ENCODE assay signal across 28 mouse cellular contexts in the genomic region with DNA sequence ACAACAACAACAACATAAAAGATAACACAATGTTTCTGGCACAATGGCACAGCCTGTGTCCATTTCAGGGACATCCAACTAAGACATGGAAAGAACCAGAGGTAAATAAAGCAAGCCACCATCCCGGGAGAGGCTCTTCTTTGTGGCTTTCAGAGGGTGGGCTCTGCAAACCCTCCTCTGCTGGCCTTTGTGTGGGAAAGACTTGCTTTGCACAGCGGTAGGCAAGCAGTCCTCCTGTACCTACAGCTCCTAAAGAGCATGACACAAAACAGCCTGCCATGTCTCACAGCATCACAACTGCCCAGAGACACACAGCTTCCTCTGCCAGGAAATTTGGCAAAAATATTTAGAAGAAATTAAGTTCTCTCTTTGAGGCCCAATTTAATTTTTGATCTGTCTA.
"Had no signal": no experiment of that assay in that cellular context is flagged by ENCODE, and none has a peak within 500 bp of the region (broad histone marks: within the 10 kb centered on the region; RNA-seq: fewer than 3 reads in every experiment).

No protein-coding gene starts in this region.

- ATAC-seq: hindbrain, embryonic 16.5 days; inflammation-experienced regulatory T-cells, adult 6 months; intestine, embryonic 15.5 days; intestine, postnatal 0 days had no signal

- H3K4me2 ChIP-seq: heart, embryonic 11.5 days; heart, embryonic 13.5 days; heart, embryonic 15.5 days; hindbrain, embryonic 12.5 days; hindbrain, embryonic 14.5 days; intestine, embryonic 15.5 days; limb, embryonic 12.5 days; liver, embryonic 11.5 days; liver, embryonic 13.5 days had no signal

- H3K9me3 ChIP-seq: heart, embryonic 13.5 days; heart, embryonic 15.5 days; hindbrain, embryonic 10.5 days; hindbrain, embryonic 12.5 days; intestine, embryonic 15.5 days; limb, embryonic 10.5 days; limb, embryonic 12.5 days; liver, embryonic 13.5 days had no signal

- H3K27ac ChIP-seq: gastrocnemius, adult 2 months; heart, adult 2 months; heart, embryonic 13.5 days; heart, embryonic 15.5 days; hindbrain, embryonic 10.5 days; hindbrain, embryonic 12.5 days; hindbrain, embryonic 14.5 days; intestine, embryonic 15.5 days; layer of hippocampus, adult 2 months; left cerebral cortex, adult 2 months; limb, embryonic 10.5 days; limb, embryonic 12.5 days; liver, embryonic 13.5 days had no signal

- H3K4me3 ChIP-seq: gastrocnemius, adult 2 months; heart, adult 2 months; heart, embryonic 13.5 days; heart, embryonic 15.5 days; hindbrain, embryonic 10.5 days; hindbrain, embryonic 12.5 days; intestine, embryonic 15.5 days; layer of hippocampus, adult 2 months; left cerebral cortex, adult 2 months; limb, embryonic 10.5 days; limb, embryonic 12.5 days; liver, embryonic 13.5 days had no signal

- H3K27me3 ChIP-seq: heart, embryonic 13.5 days; heart, embryonic 15.5 days; hindbrain, embryonic 12.5 days; intestine, embryonic 15.5 days; limb, embryonic 12.5 days; liver, embryonic 13.5 days had no signal

- H3K9ac ChIP-seq: heart, embryonic 13.5 days; heart, embryonic 15.5 days; hindbrain, embryonic 12.5 days; hindbrain, embryonic 14.5 days; intestine, embryonic 15.5 days; limb, embryonic 12.5 days; liver, embryonic 13.5 days had no signal

- DNase-seq: gastrocnemius, adult 2 months; gastrocnemius, postnatal 10 days; gastrocnemius, postnatal 25 days; heart, adult 2 months; heart, postnatal 14 days; heart, postnatal 4 days; kidney, adult 18-20 months; kidney, adult 8-10 months; kidney, postnatal 10 days; kidney, postnatal 25 days; kidney, postnatal 4 days; liver; liver, embryonic 13.5 days had no signal

- H3K4me1 ChIP-seq: heart, embryonic 13.5 days; heart, embryonic 15.5 days; hindbrain, embryonic 10.5 days; hindbrain, embryonic 12.5 days; intestine, embryonic 15.5 days; limb, embryonic 10.5 days; limb, embryonic 12.5 days; liver, embryonic 13.5 days had no signal
